Mouse (Mus musculus): ENCODE measurements around the gene Ube2i. TPM values are rescaled to one million over a fixed set of nuclear protein-coding genes. Genes with fewer than 3 reads are reported as not detected.

Gene Ube2i
- polyA plus RNA-seq, 1 experiment from 2014 or later = 611 TPM

GRCm38 (mm10) chr17:25285033-25285432 is 10.6 kb upstream of the Ube2i start:
- H3K36me3 ChIP-seq (ENCODE audit: insufficient read depth, low read length) = no peaks in the 10 kb centered on the region
- H3K27ac ChIP-seq (ENCODE audit: low read length) = no peak overlapping the region
- no peaks in the 10 kb centered on the region for H3K27me3 ChIP-seq (ENCODE audit: insufficient read depth, low read length)
- H3K9me3 ChIP-seq (ENCODE audit: low read length) = no peaks in the 10 kb centered on the region; the same call in 1 of the 2 replicates
- ATAC-seq (ENCODE audit: low FRiP score, low TSS enrichment) = no peak
- no peaks in the 10 kb centered on the region for H3K4me1 ChIP-seq (ENCODE audit: insufficient read depth, low read length)
- no peak overlapping the region for H3K9ac ChIP-seq (replicated peaks; ENCODE audit: low read length)
- no peak overlapping the region for H3K4me2 ChIP-seq (replicated peaks; ENCODE audit: low read depth, low read length)
- H3K4me3 ChIP-seq (ENCODE audit: low read length) = no peak overlapping the region
- 25% methylated on average over 3 of the region's 3 CpGs for whole genome bisulfite sequencing

- H3K9ac ChIP-seq (replicated peaks; ENCODE audit: low read length) = no peak overlapping the region
- H3K4me2 ChIP-seq (replicated peaks; ENCODE audit: low read depth, low read length) = peak overlapping the region; percentile 26; the same call in 1 of the 2 replicates
- 39% methylated on average over 11 of the region's 11 CpGs for WGBS
- H3K9me3 ChIP-seq (ENCODE audit: low read length) = no peaks in the 10 kb centered on the region; the same call in 1 of the 2 replicates
- no peaks in the 10 kb centered on the region for H3K27me3 ChIP-seq (ENCODE audit: insufficient read depth, low read length)
- H3K27ac ChIP-seq (ENCODE audit: low read length) = no peak overlapping the region
- H3K4me3 ChIP-seq (ENCODE audit: low read length) = no peak overlapping the region
- ATAC-seq (ENCODE audit: low FRiP score, low TSS enrichment) = no peak
- H3K4me1 ChIP-seq (ENCODE audit: insufficient read depth, low read length) = no peaks in the 10 kb centered on the region
- no peaks in the 10 kb centered on the region for H3K36me3 ChIP-seq (ENCODE audit: insufficient read depth, low read length)
These were observed 7.7 kb upstream of the Ube2i start for GRCm38 (mm10) chr17:25282133-25282532.

- no peak overlapping the region for H3K4me3 ChIP-seq (ENCODE audit: low read length)
- 94% methylated on average over 3 of the region's 3 CpGs for WGBS
- no peaks in the 10 kb centered on the region for H3K9me3 ChIP-seq (ENCODE audit: low read length)
- peaks cover 19% of the 10 kb centered on the region for H3K4me1 ChIP-seq (ENCODE audit: insufficient read depth, low read length)
- no peak overlapping the region for H3K4me2 ChIP-seq (replicated peaks; ENCODE audit: low read depth, low read length)
- H3K27ac ChIP-seq (ENCODE audit: low read length) = no peak overlapping the region
- no peaks in the 10 kb centered on the region for H3K27me3 ChIP-seq (ENCODE audit: insufficient read depth, low read length)
- no peak for ATAC-seq (ENCODE audit: low FRiP score, low TSS enrichment)
- H3K36me3 ChIP-seq (ENCODE audit: insufficient read depth, low read length) = 0 out of 2 replicates have a peak, but pooled peaks cover under 1% of the 10 kb centered on the region
- H3K9ac ChIP-seq (replicated peaks; ENCODE audit: low read length) = no peak overlapping the region
These were observed 1.4 kb upstream of the Ube2i start for GRCm38 (mm10) chr17:25275833-25276232.

GRCm38 (mm10) chr17:25273706-25274501 is 518 bp downstream of the Ube2i start:
- 1% methylated on average over 41 of the region's 45 CpGs for WGBS
- peak overlapping the region; percentile 100 for H3K27ac ChIP-seq (ENCODE audit: low read length)
- peak; percentile 85 for ATAC-seq (ENCODE audit: low FRiP score, low TSS enrichment)

GRCm38 (mm10) chr17:25272951-25273705 is 1.3 kb downstream of the Ube2i start:
- Histone ChIP-seq H3K9me3 (ENCODE audit: low read length) (no peaks in the 10 kb centered on the region), H3K36me3 (ENCODE audit: insufficient read depth, low read length) (peaks cover 21% of the 10 kb centered on the region), H3K4me2 (replicated peaks; ENCODE audit: low read depth, low read length) (peak overlapping the region; percentile 100), H3K4me3 (ENCODE audit: low read length) (peak overlapping the region; percentile 100), H3K27me3 (ENCODE audit: insufficient read depth, low read length) (no peaks in the 10 kb centered on the region), H3K9ac (replicated peaks; ENCODE audit: low read length) (peak overlapping the region; percentile 99), H3K27ac (ENCODE audit: low read length) (peak overlapping the region; percentile 100), H3K4me1 (ENCODE audit: insufficient read depth, low read length) (peaks cover 30% of the 10 kb centered on the region)
- under 1% methylated on average over 90 of the region's 92 CpGs for WGBS
- ATAC-seq (ENCODE audit: low FRiP score, low TSS enrichment) = peak; percentile 94

More at GRCm38 (mm10) chr17:25273706-25274501, 518 bp downstream of the Ube2i start:
- Histone ChIP-seq H3K9ac (replicated peaks; ENCODE audit: low read length) (peak overlapping the region; percentile 99), H3K4me2 (replicated peaks; ENCODE audit: low read depth, low read length) (peak overlapping the region; percentile 100), H3K9me3 (ENCODE audit: low read length) (no peaks in the 10 kb centered on the region), H3K4me1 (ENCODE audit: insufficient read depth, low read length) (peaks cover 30% of the 10 kb centered on the region), H3K36me3 (ENCODE audit: insufficient read depth, low read length) (peaks cover 14% of the 10 kb centered on the region), H3K4me3 (ENCODE audit: low read length) (peak overlapping the region; percentile 100), H3K27me3 (ENCODE audit: insufficient read depth, low read length) (no peaks in the 10 kb centered on the region)

- peak overlapping the region; percentile 100 for H3K27ac ChIP-seq (ENCODE audit: low read length)
- H3K9me3 ChIP-seq (ENCODE audit: low read length) = no peaks in the 10 kb centered on the region
- no peak for ATAC-seq (ENCODE audit: low FRiP score, low TSS enrichment)
- peaks cover 30% of the 10 kb centered on the region for H3K4me1 ChIP-seq (ENCODE audit: insufficient read depth, low read length)
- no peaks in the 10 kb centered on the region for H3K27me3 ChIP-seq (ENCODE audit: insufficient read depth, low read length)
- WGBS = 1% methylated on average over 10 of the region's 10 CpGs
- peak overlapping the region; percentile 100 for H3K4me2 ChIP-seq (replicated peaks; ENCODE audit: low read depth, low read length)
- H3K36me3 ChIP-seq (ENCODE audit: insufficient read depth, low read length) = peaks cover 29% of the 10 kb centered on the region
- peak overlapping the region; percentile 99 for H3K9ac ChIP-seq (replicated peaks; ENCODE audit: low read length)
- peak overlapping the region; percentile 100 for H3K4me3 ChIP-seq (ENCODE audit: low read length)
These were observed 2.1 kb downstream of the Ube2i start for GRCm38 (mm10) chr17:25272326-25272725.

- Histone ChIP-seq H3K9me3 (ENCODE audit: low read length) (no peaks in the 10 kb centered on the region), H3K27ac (ENCODE audit: low read length) (no peak overlapping the region), H3K4me2 (replicated peaks; ENCODE audit: low read depth, low read length) (peak overlapping the region; percentile 100), H3K4me3 (ENCODE audit: low read length) (peak overlapping the region; percentile 100), H3K36me3 (ENCODE audit: insufficient read depth, low read length) (peaks cover 44% of the 10 kb centered on the region), H3K27me3 (ENCODE audit: insufficient read depth, low read length) (no peaks in the 10 kb centered on the region), H3K9ac (replicated peaks; ENCODE audit: low read length) (0 out of 2 replicates have a peak overlapping the region, but pooled peaks have one; percentile 99), H3K4me1 (ENCODE audit: insufficient read depth, low read length) (peaks cover 30% of the 10 kb centered on the region)
- ATAC-seq (ENCODE audit: low FRiP score, low TSS enrichment) = no peak
- 75% methylated on average over 2 of the region's 2 CpGs for WGBS
These were observed 3.6 kb downstream of the Ube2i start for GRCm38 (mm10) chr17:25270795-25271335.

- no peak overlapping the region for H3K4me3 ChIP-seq (ENCODE audit: low read length)
- ATAC-seq (ENCODE audit: low FRiP score, low TSS enrichment) = no peak
- WGBS = 70% methylated on average over 3 of the region's 3 CpGs
- no peak overlapping the region for H3K4me2 ChIP-seq (replicated peaks; ENCODE audit: low read depth, low read length)
- no peaks in the 10 kb centered on the region for H3K4me1 ChIP-seq (ENCODE audit: insufficient read depth, low read length)
- no peaks in the 10 kb centered on the region for H3K9me3 ChIP-seq (ENCODE audit: low read length)
- peaks cover 78% of the 10 kb centered on the region for H3K36me3 ChIP-seq (ENCODE audit: insufficient read depth, low read length)
- H3K27ac ChIP-seq (ENCODE audit: low read length) = no peak overlapping the region
- H3K27me3 ChIP-seq (ENCODE audit: insufficient read depth, low read length) = no peaks in the 10 kb centered on the region
- H3K9ac ChIP-seq (replicated peaks; ENCODE audit: low read length) = no peak overlapping the region
These were observed 10.0 kb downstream of the Ube2i start for GRCm38 (mm10) chr17:25264453-25264852.

GRCm38 (mm10) chr17:25257804-25258261 is 16.6 kb downstream of the Ube2i start:
- H3K27ac ChIP-seq (ENCODE audit: low read length) = no peak overlapping the region
- WGBS = 52% methylated on average over 6 of the region's 6 CpGs
- H3K27me3 ChIP-seq (ENCODE audit: insufficient read depth, low read length) = peaks cover 19% of the 10 kb centered on the region
- no peak overlapping the region for H3K4me2 ChIP-seq (replicated peaks; ENCODE audit: low read depth, low read length)
- peaks cover 23% of the 10 kb centered on the region for H3K36me3 ChIP-seq (ENCODE audit: insufficient read depth, low read length)
- H3K9ac ChIP-seq (replicated peaks; ENCODE audit: low read length) = no peak overlapping the region
- no peak for ATAC-seq (ENCODE audit: low FRiP score, low TSS enrichment)
- H3K9me3 ChIP-seq (ENCODE audit: low read length) = no peaks in the 10 kb centered on the region
- H3K4me1 ChIP-seq (ENCODE audit: insufficient read depth, low read length) = peaks cover 14% of the 10 kb centered on the region; the same call in 1 of the 2 replicates
- H3K4me3 ChIP-seq (ENCODE audit: low read length) = no peak overlapping the region

All from kidney, embryonic 16.5 days (tissue).